Mouse (Mus musculus): Measurements from ENCODE around the gene Sbk3. TPM values are rescaled to one million over a fixed set of nuclear protein-coding genes. Genes with fewer than 3 reads are reported as not detected.
"Not testable (repeated sequence)": the region's sequence is repeated elsewhere in the genome, so short reads cannot be mapped to it uniquely, and the experiment has no call there.

Sbk3 gene
- total RNA-seq (2015; ENCODE audit: low replicate concordance) (not detected in 2 replicates), total RNA-seq (2017; ENCODE audit: low replicate concordance) (not detected in 2 replicates)

DNA sequence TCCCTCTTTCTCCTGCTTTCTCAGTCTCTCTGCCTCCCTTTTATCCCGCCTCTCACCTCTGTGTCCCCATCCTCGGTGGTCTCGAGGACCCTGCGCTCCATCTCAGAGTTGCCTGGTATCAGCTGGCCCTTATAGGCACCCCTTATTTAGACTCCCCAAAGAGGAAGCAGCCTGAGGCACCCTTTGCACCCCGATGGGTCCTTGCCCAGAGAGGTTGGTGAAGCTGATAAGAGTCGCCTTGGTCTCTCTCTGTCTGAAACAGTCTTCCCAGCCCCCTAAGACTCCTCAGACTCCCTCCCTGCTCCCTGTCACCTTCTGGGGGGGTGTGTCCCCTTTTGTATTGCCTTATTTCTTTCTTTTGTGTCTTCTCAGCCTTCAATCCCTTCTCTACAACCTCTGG, at the start of gene Sbk3:
TSS of gene Sbk3 (minus strand) at position 101 of the 400 bp plus-strand sequence.
- ATAC-seq (replicated peaks; ENCODE audit: low FRiP score, poor library complexity, severe bottlenecking): no peak

DNA sequence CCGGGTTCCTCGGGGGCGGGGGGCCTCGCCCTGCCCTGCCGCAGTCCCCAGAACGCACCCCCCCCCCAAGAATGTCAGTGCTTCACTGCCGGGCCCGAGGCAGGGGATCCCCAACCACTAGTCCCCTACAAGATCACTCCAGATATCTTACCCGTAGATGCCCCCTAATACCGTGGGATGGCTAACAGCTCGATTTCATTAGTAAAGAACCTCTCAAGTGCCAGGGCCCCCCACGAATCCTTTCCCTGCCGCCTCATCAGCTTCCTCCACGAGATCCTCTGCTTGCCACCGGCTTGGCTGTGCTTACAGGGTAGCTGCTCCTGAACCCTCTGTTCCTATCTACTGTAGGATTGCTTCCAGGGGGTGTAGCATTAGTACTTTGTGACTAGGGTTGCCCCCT, 49.7 kb upstream of the Sbk3 start:
- ATAC-seq (replicated peaks; ENCODE audit: low FRiP score, poor library complexity, severe bottlenecking): no peak

DNA sequence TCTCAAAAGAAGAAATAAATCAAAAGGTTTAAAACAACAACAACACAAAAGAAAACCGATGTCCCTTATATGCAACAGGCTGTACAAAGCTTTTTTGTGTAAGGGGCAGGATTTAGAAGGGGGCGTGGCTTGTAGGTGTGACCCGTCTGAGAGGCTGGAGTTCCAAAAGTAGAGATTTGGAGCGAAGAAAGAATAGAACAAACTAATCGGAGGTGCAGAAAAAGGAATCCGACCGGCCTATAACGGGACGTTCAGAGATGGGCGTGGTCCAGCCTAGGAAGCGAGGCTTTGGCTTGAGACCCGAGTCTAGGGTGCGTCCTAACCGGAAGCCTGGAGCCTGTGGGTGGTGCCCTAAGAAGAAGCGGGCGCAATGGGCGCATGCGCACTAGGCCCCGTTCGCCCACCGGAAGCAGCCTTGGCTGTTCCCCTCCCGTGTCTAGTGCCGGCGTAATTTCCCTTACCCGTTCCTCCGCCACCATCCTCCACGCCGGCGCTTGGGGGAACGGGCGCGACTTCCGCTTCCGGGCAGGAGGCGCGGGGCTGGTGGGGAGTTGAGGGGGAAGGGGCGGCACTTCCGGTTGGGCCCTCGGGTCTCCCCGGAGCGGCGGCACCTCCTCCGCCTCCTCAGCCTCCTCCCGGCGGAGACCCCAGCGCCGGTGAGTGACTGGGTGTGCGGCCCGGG, 49.2 kb upstream of the Sbk3 start, which contains the start of the genes Zfp865 and Ccdc106:
TSS of gene Zfp865 (plus strand) at position 377 of the 682 bp plus-strand sequence.
TSS of gene Ccdc106 (plus strand) at position 554 of the 682 bp plus-strand sequence.
- peak; percentile 93 for ATAC-seq (replicated peaks; ENCODE audit: low FRiP score, poor library complexity, severe bottlenecking)

DNA sequence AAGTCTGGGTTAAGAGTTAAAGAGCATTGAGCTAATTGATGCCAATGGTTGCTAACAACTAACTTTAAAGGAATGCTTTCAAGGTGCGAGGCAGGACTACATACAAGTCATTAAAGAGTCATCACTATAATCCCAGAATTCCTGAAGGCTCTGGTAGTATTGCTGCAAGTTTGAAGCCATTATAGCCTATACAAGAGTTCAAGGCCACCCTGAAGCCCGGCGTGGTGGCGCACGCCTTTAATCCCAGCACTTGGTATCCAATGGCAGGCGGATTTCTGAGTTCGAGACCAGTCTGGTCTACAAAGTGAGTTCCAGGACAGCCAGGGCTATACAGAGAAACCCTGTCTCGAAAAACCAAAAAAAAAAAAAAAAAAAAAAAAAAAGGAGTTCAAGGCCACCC, 48.6 kb upstream of the Sbk3 start:
- ATAC-seq (replicated peaks; ENCODE audit: low FRiP score, poor library complexity, severe bottlenecking): not testable (repeated sequence)

DNA sequence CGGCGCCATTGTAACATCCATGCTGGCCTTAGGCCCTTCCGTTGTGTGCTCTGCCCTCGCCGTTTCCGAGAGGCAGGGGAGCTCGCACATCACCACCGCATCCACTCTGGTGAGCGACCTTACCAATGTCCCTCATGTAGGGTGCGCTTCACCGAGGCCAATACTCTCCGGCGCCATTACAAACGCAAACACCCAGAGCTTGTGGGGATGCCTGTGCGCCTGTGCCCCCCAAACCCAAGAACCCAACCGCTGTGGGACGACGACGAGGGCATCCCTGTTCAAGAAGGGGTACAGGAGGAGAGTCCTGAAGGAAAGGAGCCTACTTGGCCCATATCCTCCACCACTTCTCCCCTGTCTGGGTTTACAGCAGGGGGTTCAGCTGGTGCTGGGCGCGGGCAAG, 47.0 kb upstream of the Sbk3 start:
- no peak for ATAC-seq (replicated peaks; ENCODE audit: low FRiP score, poor library complexity, severe bottlenecking)

DNA sequence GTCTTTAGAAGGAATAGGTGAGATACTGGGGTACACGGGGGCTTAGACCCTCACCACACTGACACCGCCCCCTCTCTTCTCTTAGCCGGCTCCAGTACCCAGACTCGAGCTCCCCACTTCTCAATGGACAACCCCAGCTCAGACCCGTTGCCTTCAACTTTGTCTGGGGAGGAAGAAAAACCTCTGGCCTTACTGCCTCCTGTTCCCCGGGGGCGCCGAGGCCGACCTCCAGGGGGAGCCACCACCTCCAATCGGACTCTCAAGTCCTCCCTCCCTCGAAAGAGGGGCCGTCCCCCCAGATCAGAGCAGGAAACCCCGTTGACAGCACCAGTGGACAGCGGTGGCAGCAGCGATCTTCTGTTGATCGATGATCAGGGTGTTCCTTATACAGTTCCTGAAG, 46.4 kb upstream of the Sbk3 start:
- no peak for ATAC-seq (replicated peaks; ENCODE audit: low FRiP score, poor library complexity, severe bottlenecking)

DNA sequence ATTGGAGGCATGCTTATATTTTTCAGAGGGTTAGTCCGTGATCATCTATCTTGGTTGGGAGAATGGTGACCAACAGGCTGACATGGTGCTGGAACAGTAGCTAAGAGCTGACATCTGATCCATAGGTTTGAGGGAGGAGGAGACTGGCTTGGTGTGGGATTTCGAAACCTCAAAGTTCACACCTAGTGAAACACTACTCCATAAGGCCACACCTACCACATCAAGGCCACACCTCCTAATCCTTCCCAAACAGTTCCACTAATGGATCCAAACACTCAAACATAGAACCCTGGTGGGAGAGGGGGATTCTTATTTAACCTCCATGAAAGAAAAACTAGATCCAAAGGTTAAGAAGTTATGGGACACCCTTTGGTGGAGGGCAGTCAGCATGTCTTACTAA, 46.0 kb upstream of the Sbk3 start:
- no peak for ATAC-seq (replicated peaks; ENCODE audit: low FRiP score, poor library complexity, severe bottlenecking)

DNA sequence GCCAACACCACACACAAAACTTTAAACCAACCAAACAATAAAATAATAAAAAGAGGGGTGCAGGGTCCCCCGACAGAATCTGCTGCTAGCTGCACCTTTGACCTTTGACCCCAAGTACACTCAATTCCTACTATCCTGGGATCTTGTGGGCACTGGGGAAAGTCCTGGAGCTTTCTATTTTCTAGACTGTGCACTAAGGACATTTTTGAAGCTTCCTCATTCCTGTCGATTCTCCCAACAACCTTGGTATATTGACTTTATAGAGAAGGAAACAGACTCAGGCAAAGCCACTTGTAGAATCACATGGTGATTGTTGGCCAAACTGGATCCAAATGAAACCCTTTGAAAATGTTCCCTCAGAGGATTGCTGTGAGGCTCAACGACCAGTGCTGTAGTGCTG, 45.1 kb upstream of the Sbk3 start:
- no peak for ATAC-seq (replicated peaks; ENCODE audit: low FRiP score, poor library complexity, severe bottlenecking)

DNA sequence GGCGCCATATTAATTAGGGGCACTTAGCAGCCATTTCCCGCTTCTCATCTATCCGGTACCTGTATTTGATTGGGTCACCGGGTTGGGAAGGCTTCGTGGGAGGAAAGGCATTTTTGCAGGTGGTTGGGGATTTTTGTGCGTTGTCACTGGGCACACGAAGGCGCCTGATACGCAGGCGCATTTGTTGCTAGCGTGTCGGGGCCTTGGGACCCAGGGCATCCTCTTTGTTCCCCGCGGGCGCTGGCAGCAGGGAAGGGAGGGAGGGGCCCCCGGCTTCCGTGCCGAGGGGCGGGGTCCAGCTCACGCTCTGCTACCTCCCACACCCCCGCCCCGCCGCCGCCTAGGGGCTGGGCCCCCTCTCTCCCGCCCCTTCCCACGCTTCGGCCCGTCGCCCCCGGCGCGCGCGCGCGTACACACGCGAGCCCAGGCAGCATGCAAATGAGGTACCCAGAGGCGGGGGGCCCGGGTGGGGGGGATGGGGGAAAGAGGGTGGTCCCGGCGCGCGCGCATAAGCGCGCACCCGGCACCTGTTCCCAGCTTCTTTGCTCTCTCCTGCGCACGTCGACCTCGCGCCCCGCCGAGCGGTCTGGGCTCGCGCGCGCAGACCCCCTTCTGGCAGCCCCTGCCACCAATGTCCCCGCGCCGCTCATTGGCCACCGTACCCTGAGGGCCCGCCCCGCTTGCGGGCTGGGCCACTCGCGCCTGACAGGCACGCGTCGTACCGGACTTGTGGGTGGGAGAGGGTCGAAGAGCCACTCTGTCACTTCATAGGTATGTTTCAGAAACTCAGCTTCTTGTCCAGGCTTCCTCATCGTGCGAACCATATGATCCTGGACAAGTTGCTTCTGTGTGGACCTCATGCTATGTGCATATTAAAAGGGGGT, 44.4 kb upstream of the Sbk3 start, which contains the start of gene Gm44973:
TSS of gene Gm44973 (plus strand) at position 379 of the 884 bp plus-strand sequence.
- peak; percentile 81 for ATAC-seq (replicated peaks; ENCODE audit: low FRiP score, poor library complexity, severe bottlenecking)

DNA sequence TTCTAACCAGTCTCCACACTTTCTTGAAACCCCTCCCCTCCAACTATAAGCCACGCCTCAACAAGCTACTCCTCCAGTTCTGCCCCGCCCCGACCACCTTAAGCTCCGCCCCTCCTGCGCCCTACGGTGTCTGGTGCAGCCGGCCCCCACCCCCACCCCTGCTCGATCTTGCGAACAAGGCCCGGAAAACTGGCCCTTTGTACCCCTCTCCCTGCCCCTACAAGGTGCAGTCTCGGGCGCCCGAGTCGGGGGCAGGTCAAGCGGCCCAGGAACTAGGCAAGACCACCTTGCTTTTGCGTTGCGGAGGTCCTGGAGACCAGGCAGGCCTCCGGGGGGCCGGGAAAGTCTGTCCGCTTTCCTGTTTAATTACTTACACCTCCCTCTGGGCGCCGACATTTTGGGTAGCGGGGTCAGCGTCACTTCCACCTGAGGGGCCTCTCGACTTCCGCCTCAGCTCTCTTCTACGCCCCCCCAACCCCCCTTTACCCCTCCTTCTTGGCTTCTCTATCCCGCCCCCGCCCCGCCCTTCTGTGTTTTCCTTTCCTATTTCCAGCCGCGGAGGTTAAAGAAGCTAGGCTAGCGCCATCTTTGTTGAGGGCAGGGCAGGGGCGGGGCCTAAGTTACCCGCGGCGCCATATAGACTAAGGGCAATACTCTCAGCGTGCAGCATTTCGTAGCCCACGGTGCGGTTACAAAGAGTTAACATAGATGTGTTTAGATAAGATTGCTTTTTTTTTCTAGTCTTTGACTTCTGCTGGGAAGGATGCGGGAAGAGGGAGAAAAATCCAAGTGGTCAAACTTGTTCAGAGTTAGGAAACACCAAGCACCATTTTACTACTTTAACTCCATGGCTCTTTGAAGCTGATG, 43.5 kb upstream of the Sbk3 start, which contains the start of the genes Zfp524 and Fiz1:
TSS of gene Zfp524 (plus strand) at position 165 of the 867 bp plus-strand sequence.
TSS of gene Fiz1 (minus strand) at position 447 of the 867 bp plus-strand sequence.
- ATAC-seq (replicated peaks; ENCODE audit: low FRiP score, poor library complexity, severe bottlenecking): peak; percentile 75

DNA sequence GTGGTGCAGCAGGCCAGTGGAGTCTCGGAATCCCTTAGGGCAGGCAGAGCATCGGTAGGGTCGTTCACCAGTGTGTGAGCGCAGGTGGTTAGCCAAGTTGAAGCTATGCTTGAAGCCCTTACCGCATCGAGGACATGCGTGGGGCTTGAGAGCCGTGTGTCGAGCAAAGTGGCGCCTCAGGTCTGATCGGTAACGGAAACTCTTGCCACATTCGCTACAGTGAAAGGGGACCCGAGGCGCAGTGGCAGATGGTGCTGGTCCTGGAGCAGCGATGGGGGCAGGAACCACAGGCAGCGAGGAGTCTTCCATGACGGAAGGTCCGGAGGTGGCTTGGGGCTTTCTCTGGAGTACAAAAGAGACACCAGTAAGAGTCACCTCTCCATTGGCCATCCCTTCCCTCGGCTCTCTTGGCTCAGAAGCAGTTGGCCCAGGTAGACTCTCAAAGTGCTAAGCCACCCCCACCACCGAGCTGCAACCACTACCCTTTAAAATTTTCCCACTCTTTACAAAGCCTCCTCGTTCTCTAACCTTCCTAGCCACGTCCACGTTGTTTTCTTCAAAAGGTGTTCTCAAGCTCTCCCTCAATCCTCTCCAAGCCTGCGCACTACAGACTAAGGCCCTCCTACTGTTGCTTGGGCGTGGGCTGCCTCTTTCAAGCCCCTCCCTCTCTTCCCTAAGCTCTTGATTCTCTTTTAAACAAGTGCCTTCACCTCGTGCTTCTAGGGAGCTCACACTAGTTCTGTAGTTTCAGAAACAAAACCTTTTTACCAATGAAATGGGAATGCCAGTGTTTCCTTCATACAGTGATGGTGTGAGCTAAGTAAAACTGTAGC, 41.9 kb upstream of the Sbk3 start:
- ATAC-seq (replicated peaks; ENCODE audit: low FRiP score, poor library complexity, severe bottlenecking): no peak

DNA sequence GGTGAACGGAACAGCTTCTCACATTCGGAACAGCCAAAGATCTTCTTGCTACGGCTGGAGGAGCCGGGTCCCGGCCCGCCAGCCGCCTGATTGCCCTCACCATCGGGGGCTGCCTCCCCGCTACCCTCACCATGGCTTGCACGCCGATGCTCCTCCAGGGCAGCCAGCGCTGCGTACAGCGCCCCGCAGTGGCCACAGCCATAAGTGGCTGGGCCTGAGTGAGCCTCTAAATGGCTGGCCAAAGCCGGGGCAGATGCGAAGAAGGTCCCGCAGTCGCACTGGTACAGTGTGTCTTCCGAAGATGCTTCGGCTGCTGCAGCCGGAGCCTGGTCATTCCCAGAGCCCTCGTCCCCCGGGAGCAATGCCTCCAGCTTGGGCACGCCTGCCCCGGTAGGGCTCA, 37.3 kb upstream of the Sbk3 start:
- no peak for ATAC-seq (replicated peaks; ENCODE audit: low FRiP score, poor library complexity, severe bottlenecking)

DNA sequence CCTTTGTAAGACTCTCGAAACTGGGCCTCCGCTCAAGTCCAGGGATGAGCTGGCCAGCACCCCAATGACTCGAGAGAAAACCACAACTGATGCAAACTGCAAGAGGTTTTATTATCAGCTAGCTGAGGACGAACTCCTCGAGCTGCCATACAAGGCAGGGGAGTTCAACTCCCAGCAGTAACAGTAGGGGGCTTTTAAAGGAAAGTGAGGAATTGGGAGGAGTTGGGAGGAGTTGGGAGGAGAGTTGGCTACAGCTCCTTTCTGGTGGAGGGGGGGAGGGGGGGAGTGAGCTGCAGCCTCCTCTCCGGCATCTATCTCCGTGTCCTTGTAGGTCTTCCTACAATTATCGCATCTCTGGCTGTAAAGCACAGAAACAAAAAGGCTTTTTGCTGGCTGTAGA, 31.9 kb upstream of the Sbk3 start:
- ATAC-seq (replicated peaks; ENCODE audit: low FRiP score, poor library complexity, severe bottlenecking): not testable (repeated sequence)

DNA sequence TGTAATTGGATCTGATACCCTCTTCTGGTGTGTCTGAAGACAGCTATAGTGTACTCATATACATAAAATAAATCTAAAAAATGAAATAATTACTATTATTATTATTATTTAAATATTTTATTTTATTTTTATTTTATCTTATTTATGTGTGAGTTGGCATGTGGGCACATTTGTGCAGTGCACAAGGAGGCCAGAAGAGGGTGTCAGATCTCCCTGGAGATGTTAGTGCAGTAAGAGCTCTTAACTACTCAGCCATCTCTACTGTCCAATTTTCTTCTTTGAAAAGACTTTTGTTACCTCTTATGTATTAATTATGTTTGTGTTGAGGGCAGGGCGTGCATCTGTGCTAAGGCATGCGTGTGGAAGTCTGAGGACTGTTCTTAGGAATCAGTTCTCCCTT, 28.9 kb upstream of the Sbk3 start:
- ATAC-seq (replicated peaks; ENCODE audit: low FRiP score, poor library complexity, severe bottlenecking): no peak

DNA sequence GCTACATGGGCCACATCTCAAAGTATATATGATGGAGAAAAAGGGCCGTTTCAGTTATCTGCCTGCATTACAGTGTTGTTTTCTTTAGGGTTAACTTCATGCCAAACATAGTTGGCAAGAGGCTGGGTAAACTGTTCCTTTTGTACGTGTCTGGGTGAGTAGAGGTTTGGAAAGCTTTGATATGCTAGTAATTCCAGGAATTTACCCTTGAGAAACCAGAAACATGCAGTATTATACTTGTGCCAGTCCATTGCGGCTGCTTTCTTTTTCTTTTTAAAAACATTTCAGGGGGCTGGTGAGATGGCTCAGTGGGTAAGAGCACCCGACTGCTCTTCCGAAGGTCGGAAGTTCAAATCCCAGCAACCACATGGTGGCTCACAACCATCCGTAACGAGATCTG, 26.0 kb upstream of the Sbk3 start:
- ATAC-seq (replicated peaks; ENCODE audit: low FRiP score, poor library complexity, severe bottlenecking): no peak

DNA sequence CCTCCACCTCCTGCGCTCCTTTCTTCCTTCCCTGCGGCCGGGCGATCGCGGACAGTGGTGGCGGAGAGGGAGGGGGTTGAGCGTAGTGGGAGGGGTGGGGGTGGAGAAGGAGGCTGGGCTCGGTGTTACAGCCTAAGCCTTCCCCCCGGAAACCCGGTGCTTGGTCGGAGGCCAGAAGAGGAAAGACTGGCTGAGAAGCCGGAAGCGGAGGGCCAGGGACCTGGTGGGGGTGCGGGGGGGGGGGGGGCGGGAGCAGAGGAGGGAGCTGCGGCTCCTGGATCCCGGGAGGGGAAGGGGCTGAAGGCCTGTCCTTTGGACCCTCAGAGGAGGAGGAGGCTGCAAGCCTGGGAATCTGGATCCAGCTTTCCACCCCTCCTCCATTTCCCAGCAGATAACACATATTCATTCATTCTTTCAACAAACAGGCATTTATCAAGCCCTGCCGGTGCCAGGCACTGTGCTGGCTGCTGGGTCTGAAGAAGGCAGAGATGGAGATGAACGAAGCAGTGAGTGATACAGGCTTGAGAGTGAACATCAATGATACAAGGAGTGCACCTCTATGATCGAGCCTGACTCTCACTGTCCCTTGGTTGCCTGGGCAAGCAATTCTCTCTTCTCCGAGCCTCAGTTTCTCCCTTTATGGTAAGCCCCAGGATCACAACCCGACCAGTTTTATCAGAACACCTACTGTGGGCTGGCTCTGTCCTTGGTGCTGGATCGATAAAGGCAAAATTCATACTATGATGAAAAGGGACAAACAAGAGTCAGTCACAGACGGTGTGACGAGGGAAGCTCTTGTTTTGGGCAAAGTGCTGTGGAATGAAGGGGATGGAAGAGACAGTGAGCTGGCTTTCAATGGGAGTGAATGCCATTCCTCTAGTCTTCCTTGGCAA, 25.3 kb upstream of the Sbk3 start, which contains the start of gene Zfp579:
TSS of gene Zfp579 (minus strand) at position 156 of the 893 bp plus-strand sequence.
- no peak for ATAC-seq (replicated peaks; ENCODE audit: low FRiP score, poor library complexity, severe bottlenecking)

DNA sequence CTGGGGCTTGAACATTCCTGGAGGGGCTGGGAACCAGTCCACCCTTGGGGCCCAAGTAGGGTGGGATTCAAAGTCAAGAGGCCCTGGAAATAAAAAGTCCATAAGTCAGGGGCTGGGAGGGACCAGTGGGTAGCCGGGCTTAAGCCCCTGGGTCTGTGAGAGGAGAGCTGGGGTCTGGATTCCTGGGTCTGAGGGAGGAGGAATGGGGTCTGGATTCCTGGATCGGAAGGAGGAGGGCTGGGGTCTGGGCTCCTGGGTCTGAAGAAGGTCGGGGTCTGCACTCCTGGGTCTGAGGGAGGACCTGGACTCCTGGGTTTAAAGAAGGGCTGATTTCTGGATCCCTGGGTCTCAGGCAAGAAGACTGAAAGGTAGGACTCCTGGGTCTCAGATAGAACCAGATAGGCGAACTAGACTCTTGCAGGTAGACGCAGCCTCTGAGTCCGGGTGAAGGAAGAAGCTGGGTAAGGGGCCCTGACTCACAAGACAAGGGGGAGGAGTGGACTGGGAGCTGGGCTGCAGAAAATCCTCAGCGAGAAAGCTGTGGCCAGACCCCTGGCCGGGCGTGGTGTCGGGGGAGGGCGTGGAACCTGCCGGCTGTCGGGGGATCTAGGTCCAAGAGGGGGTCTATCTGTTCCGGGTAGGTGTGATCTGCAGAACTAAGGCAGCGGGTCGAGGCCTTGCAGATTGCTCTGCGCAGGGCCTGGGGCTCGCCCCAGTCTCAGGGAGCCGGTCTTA, 24.5 kb upstream of the Sbk3 start:
- no peak for ATAC-seq (replicated peaks; ENCODE audit: low FRiP score, poor library complexity, severe bottlenecking)
